8 mouse cellular contexts compared by ENCODE assay signal in genomic region chr8:120101068-120101972, GRCm38 (mm10). TPM values are rescaled to one million over a fixed set of nuclear protein-coding genes. Genes with fewer than 3 reads are reported as not detected.
DNase-seq lines count a peak whose midpoint lies in the region; ATAC-seq and TF ChIP-seq lines count a peak whose summit lies in the region.

Zdhhc7 (minus strand) TSS chr8:120101482.

- no peak for TF ChIP-seq EP300 in MEL (IDR thresholded peaks at IDR 0.05; ENCODE audit: low read depth in 1 of 2, low read length in 2 of 2)

- under 1% methylated on average over 88 of the region's 88 CpGs for WGBS in hindbrain, embryonic 10.5 days
- under 1% methylated on average over 77 of the region's 88 CpGs for WGBS in lung, embryonic 16.5 days

- peak within 1 kb of the TSS; percentile 79 for H3K27ac ChIP-seq in MEL (ENCODE audit: control insufficient read depth, low read depth, low read length)
- peak within 1 kb of the TSS; percentile 94 for H3K27ac ChIP-seq in hindbrain, embryonic 10.5 days
- H3K27ac ChIP-seq in lung, embryonic 16.5 days (ENCODE audit: low read length), result peak within 1 kb of the TSS; percentile 93

- no peaks in the 10 kb centered on the region for H3K27me3 ChIP-seq in MEL (ENCODE audit: control insufficient read depth in 1 of 2, insufficient read depth in 2 of 2, low read length in 2 of 2)
- H3K27me3 ChIP-seq in hindbrain, embryonic 10.5 days (ENCODE audit: insufficient read depth, poor library complexity, severe bottlenecking), result no peaks in the 10 kb centered on the region
- H3K27me3 ChIP-seq in lung, embryonic 16.5 days (ENCODE audit: control insufficient read depth, insufficient read depth, low read depth, low read length), result no peaks in the 10 kb centered on the region

- peak within 1 kb of the TSS; percentile 89 for H3K9ac ChIP-seq in MEL (ENCODE audit: control insufficient read depth, low read depth, low read length, poor library complexity, severe bottlenecking)
- H3K9ac ChIP-seq in lung, embryonic 16.5 days (ENCODE audit: low read length), result peak within 1 kb of the TSS; percentile 93

- H3K79me2 ChIP-seq in MEL (ENCODE audit: control insufficient read depth, insufficient read depth, low read length, poor library complexity), result peaks cover 29% of the 10 kb centered on the region

- H3K4me2 ChIP-seq in lung, embryonic 16.5 days (ENCODE audit: low read depth, low read length), result peak within 1 kb of the TSS; percentile 72

- peak; percentile 60 to 85; a peak in 3 of 4 replicates for TF ChIP-seq POLR2A in MEL (IDR thresholded peaks at IDR 0.05; ENCODE audit: control insufficient read depth in 1 of 2, insufficient read depth in 1 of 2, low read depth in 1 of 2, low read length in 2 of 2, poor library complexity in 1 of 2)

- 0 out of 6 replicates have a peak, but pooled peaks of 1 of the 3 experiments have one; percentile 2 for TF ChIP-seq CTCF in MEL (IDR thresholded peaks at IDR 0.05 in 2 of 3, conservative IDR thresholded peaks at IDR 0.05 in 1 of 3; ENCODE audit: control insufficient read depth in 1 of 3, insufficient read depth in 1 of 3, low read depth in 2 of 3, low read length in 3 of 3, poor library complexity in 1 of 3, severe bottlenecking in 1 of 3)

- peaks cover 6 to 12% of the 10 kb centered on the region in 2 experiments; a peak in 2 of 4 replicates for H3K4me1 ChIP-seq in MEL (ENCODE audit: control insufficient read depth in 1 of 2, insufficient read depth in 2 of 2, low read length in 2 of 2)
- H3K4me1 ChIP-seq in hindbrain, embryonic 10.5 days (replicated peaks), result peaks cover 44% of the 10 kb centered on the region
- H3K4me1 ChIP-seq in lung, embryonic 16.5 days (replicated peaks; ENCODE audit: control insufficient read depth, insufficient read depth, low read length), result peaks cover 20% of the 10 kb centered on the region

- peak; percentile 80 for ATAC-seq in lung, embryonic 16.5 days (ENCODE audit: low read depth)

- no peaks in the 10 kb centered on the region for H3K9me3 ChIP-seq in MEL (replicated peaks; ENCODE audit: insufficient read depth, low read length)
- H3K9me3 ChIP-seq in hindbrain, embryonic 10.5 days, result no peaks in the 10 kb centered on the region
- H3K9me3 ChIP-seq in lung, embryonic 16.5 days (ENCODE audit: control insufficient read depth, low read length), result no peaks in the 10 kb centered on the region

- peak; percentile 77 for DNase-seq in MEL (ENCODE audit: low read depth, low spot score)
- peak; percentile 76 for DNase-seq in cerebellum, adult 8-10 months
- peak; percentile 70 to 87 for DNase-seq in frontal cortex, adult 2 months (ENCODE audit: extremely low spot score in 1 of 2, low spot score in 1 of 2)
- peak; percentile 81 for DNase-seq in hindbrain, embryonic 10.5 days (ENCODE audit: low spot score)
- DNase-seq in layer of hippocampus, adult 9-11 months, result peak; percentile 78
- peak; percentile 70 for DNase-seq in ovary, postnatal 10 days (ENCODE audit: low spot score)
- peak; percentile 74 for DNase-seq in thymus, postnatal 0 days (ENCODE audit: low spot score)

- H3K4me3 ChIP-seq in MEL (ENCODE audit: control insufficient read depth in 1 of 2, insufficient read depth in 1 of 2, low read depth in 2 of 2, low read length in 2 of 2), result peak within 1 kb of the TSS; percentile 98 to 99
- peak within 1 kb of the TSS; percentile 99 for H3K4me3 ChIP-seq in hindbrain, embryonic 10.5 days
- peak within 1 kb of the TSS; percentile 89 for H3K4me3 ChIP-seq in lung, embryonic 16.5 days (ENCODE audit: low read length)

- H3K36me3 ChIP-seq in MEL (ENCODE audit: control insufficient read depth in 1 of 2, insufficient read depth in 2 of 2, low read length in 2 of 2), result peaks cover 0 to 12% of the 10 kb centered on the region in 2 experiments; a peak in 2 of 4 replicates
- peaks cover 8% of the 10 kb centered on the region; the same call in 1 of the 2 replicates for H3K36me3 ChIP-seq in hindbrain, embryonic 10.5 days
- H3K36me3 ChIP-seq in lung, embryonic 16.5 days (ENCODE audit: control insufficient read depth, insufficient read depth, low read length), result no peaks in the 10 kb centered on the region

- TF ChIP-seq RAD21 in MEL (IDR thresholded peaks at IDR 0.05; ENCODE audit: low read depth, low read length), result no peak

TF ChIP-seq in MEL, 35 proteins besides CTCF, POLR2A, EP300 and RAD21:
- TF ChIP-seq UBTF (IDR thresholded peaks at IDR 0.05; ENCODE audit: borderline replicate concordance, insufficient read depth, low read depth, low read length), result no peak
- no peak for TF ChIP-seq ETS1 (IDR thresholded peaks at IDR 0.05; ENCODE audit: low read depth, low read length)
- no peak for TF ChIP-seq MAZ (IDR thresholded peaks at IDR 0.05; ENCODE audit: low read depth, low read length)
- no peak for TF ChIP-seq TBP (IDR thresholded peaks at IDR 0.05; ENCODE audit: low read depth, low read length)
- no peak for TF ChIP-seq TAL1 (IDR thresholded peaks at IDR 0.05; ENCODE audit: low read length)
- TF ChIP-seq JUND (IDR thresholded peaks at IDR 0.05; ENCODE audit: low read depth, low read length), result no peak
- peak; percentile 76 for TF ChIP-seq ZMIZ1 (IDR thresholded peaks at IDR 0.05; ENCODE audit: low read depth, low read length)
- peak; percentile 91 for TF ChIP-seq ELF1 (IDR thresholded peaks at IDR 0.05; ENCODE audit: low read depth, low read length)
- TF ChIP-seq SIN3A (IDR thresholded peaks at IDR 0.05; ENCODE audit: low read length), result peak; percentile 89
- peak; percentile 38; the same call in 1 of the 2 replicates for TF ChIP-seq MYC (IDR thresholded peaks at IDR 0.05; ENCODE audit: low read depth, low read length)
- TF ChIP-seq TCF12 (IDR thresholded peaks at IDR 0.05; ENCODE audit: low read depth, low read length), result no peak
- no peak for TF ChIP-seq MYB (IDR thresholded peaks at IDR 0.05; ENCODE audit: low read depth, low read length)
- TF ChIP-seq GATA1 (IDR thresholded peaks at IDR 0.05; ENCODE audit: low read depth, low read length), result peak; percentile 39; the same call in 1 of the 2 replicates
- TF ChIP-seq NRF1 (IDR thresholded peaks at IDR 0.05; ENCODE audit: insufficient read depth, low read depth, low read length, poor library complexity, severe bottlenecking), result peak; percentile 57
- TF ChIP-seq GABPA (IDR thresholded peaks at IDR 0.05; ENCODE audit: low read depth, low read length), result 0 out of 2 replicates have a peak, but pooled peaks have one; percentile 8
- 0 out of 2 replicates have a peak, but pooled peaks have one; percentile 56 for TF ChIP-seq CHD1 (IDR thresholded peaks at IDR 0.05; ENCODE audit: low read depth, low read length)
- no peak for TF ChIP-seq BHLHE40 (IDR thresholded peaks at IDR 0.05; ENCODE audit: borderline replicate concordance, low read depth, low read length)
- peak; percentile 62; the same call in 1 of the 2 replicates for TF ChIP-seq POLR2AphosphoS2 (IDR thresholded peaks at IDR 0.05; ENCODE audit: low read length)
- no peak; the same call in 1 of the 2 replicates for TF ChIP-seq MEF2A (IDR thresholded peaks at IDR 0.05; ENCODE audit: extremely low read depth, insufficient replicate concordance, low read depth, low read length, poor library complexity, severe bottlenecking)
- TF ChIP-seq ZKSCAN1 (IDR thresholded peaks at IDR 0.05; ENCODE audit: low read depth, low read length), result no peak
- TF ChIP-seq CHD2 (IDR thresholded peaks at IDR 0.05; ENCODE audit: low read length), result no peak
- peak; percentile 70 for TF ChIP-seq MXI1 (IDR thresholded peaks at IDR 0.05; ENCODE audit: low read depth, low read length)
- peak; percentile 83 for TF ChIP-seq NELFE (IDR thresholded peaks at IDR 0.05; ENCODE audit: low read depth, low read length)
- TF ChIP-seq ZC3H11A (IDR thresholded peaks at IDR 0.05; ENCODE audit: low read depth, low read length), result no peak; the same call in 1 of the 2 replicates
- TF ChIP-seq USF2 (IDR thresholded peaks at IDR 0.05; ENCODE audit: borderline replicate concordance in 1 of 2, insufficient read depth in 1 of 2, low read depth in 1 of 2, low read length in 2 of 2), result no peak
- no peak for TF ChIP-seq ZNF384 (IDR thresholded peaks at IDR 0.05; ENCODE audit: low read depth, low read length)
- no peak; the same call in 1 of the 2 replicates for TF ChIP-seq MAX (IDR thresholded peaks at IDR 0.05; ENCODE audit: low read length)
- no peak for TF ChIP-seq USF1 (IDR thresholded peaks at IDR 0.05; ENCODE audit: low read depth, low read length)
- TF ChIP-seq POLR2AphosphoS5 (IDR thresholded peaks at IDR 0.05; ENCODE audit: borderline replicate concordance, low read depth, low read length), result no peak
- 0 out of 2 replicates have a peak, but pooled peaks have one; percentile 55 for TF ChIP-seq E2F4 (IDR thresholded peaks at IDR 0.05; ENCODE audit: borderline replicate concordance, low read depth, low read length)
- TF ChIP-seq SMC3 (IDR thresholded peaks at IDR 0.05; ENCODE audit: low read depth, low read length), result no peak
- no peak for TF ChIP-seq MAFK (IDR thresholded peaks at IDR 0.05; ENCODE audit: borderline replicate concordance, low read depth, low read length)
- TF ChIP-seq RCOR1 (IDR thresholded peaks at IDR 0.05; ENCODE audit: low read depth, low read length), result 0 out of 2 replicates have a peak, but pooled peaks have one; percentile 17
- TF ChIP-seq KAT2A (conservative IDR thresholded peaks at IDR 0.05; ENCODE audit: low read depth, low read length), result peak; percentile 71
- peak; percentile 90 for TF ChIP-seq HCFC1 (IDR thresholded peaks at IDR 0.05; ENCODE audit: low read depth, low read length)

RNA-seq across cellular contexts. Expression of gene Zdhhc7, which starts in this region (rescaled TPM):
- total RNA-seq in MEL (2012; rRNA removed), result 36.5 and 54.4 TPM in 2 replicates
- polyA plus RNA-seq in MEL (2012; ENCODE audit: insufficient read depth in 1 of 2, insufficient read length in 2 of 2, low read depth in 1 of 2, low replicate concordance in 2 of 2, missing spikeins in 1 of 2), result 100 to 1,000 TPM in 1 of 2 experiments, 10 to 100 TPM in 1; 51.0 to 126 TPM
- polyA plus RNA-seq in frontal cortex, adult 2 months (2012; rRNA removed), result 33.5 and 36.6 TPM in 2 replicates
- 34.1 and 38.7 TPM in 2 replicates for polyA plus RNA-seq in hindbrain, embryonic 10.5 days (2016; fragmentation: Nextera tagmentation; extraction: Ambion mirVana)
- 35.3 and 35.6 TPM in 2 replicates for polyA plus RNA-seq in lung, embryonic 16.5 days (2015; fragmentation: Nextera tagmentation; extraction: Ambion mirVana)
- 30.6 and 35.9 TPM in 2 replicates for polyA plus RNA-seq in thymus, postnatal 0 days (2015; fragmentation: Nextera tagmentation; extraction: Ambion mirVana)

Comparison
In these comparisons a context has a peak if more than half of its experiments do, and no peak if none do; other contexts are left out.
1. Peak in every context shown above with its lines: DNase-seq, ATAC-seq, H3K4me3 ChIP-seq and H3K27ac ChIP-seq.